Mouse (Mus musculus): ENCODE results near the gene Lrsam1.

- no peak for TF ChIP-seq CTCF (IDR thresholded peaks at IDR 0.05; ENCODE audit: low read depth)
- no peak for TF ChIP-seq EP300 (IDR thresholded peaks at IDR 0.05; ENCODE audit: low read depth)
These were observed 34.9 kb downstream of the Lrsam1 start for GRCm38 (mm10) chr2:32926330-32927075.

Measured in heart, postnatal 0 days (tissue).